Mouse (Mus musculus) layer of hippocampus, adult 2 months (tissue): ENCODE measurements at regions not wholly inside any gene's neighbourhood (a gene's known extent, or its start where the extent isn't known, plus 50 kb on each side); places are given as distances from the start of the nearest gene placed in this dataset.

Experiments
- DNase-seq, 2 experiments: peaks; one replicate each; pipeline ENCODE4 v3.0.0; 2022; ENCODE audit warnings: low spot score in 2 of 2
- H3K27ac ChIP-seq: fragments of 200-600 bp; 2 replicates; pipeline ENCODE4 v1.8.1; 2022
- H3K4me3 ChIP-seq: fragments of 200-600 bp; 2 replicates; pipeline ENCODE4 v1.8.1; 2022; ENCODE audit warnings: mild to moderate bottlenecking
- CTCF ChIP-seq: fragments of 200-600 bp; conservative IDR thresholded peaks from 2 replicates; pipeline ENCODE4 v1.8.1; 2022; ENCODE audit warnings: antibody characterized with exemption, mild to moderate bottlenecking, moderate library complexity

DNA sequence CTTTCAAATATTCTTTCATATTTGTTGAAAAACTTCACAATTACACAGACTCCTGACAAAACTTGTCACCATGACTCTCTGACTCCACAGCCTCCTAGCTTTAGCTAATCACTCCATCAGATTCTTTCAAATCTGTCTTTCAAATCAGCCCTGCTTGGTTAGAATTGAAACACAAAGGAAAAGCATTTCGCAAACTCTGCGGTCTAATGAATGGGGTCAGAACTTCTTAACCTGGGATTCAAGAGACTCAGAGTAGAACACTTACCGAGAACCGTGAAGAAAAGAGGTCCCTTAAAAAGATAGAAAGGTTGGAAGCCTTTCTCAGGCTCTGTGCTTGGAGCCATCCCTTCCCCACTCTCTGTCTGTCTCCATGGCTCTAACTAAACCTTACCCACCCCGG lies 148.9 kb upstream of the Atp1b1 start:
- TF ChIP-seq CTCF: no peak
- Histone ChIP-seq H3K27ac (peak overlapping the region; percentile 90), H3K4me3 (no peak overlapping the region)
- no peak for DNase-seq

- no peak for TF ChIP-seq CTCF
- Histone ChIP-seq H3K27ac (peak overlapping the region; percentile 90), H3K4me3 (no peak overlapping the region)
- no peak for DNase-seq
Measured at GRCm38 (mm10) chr1:164606141-164606754, 148.1 kb upstream of the Atp1b1 start.

DNA sequence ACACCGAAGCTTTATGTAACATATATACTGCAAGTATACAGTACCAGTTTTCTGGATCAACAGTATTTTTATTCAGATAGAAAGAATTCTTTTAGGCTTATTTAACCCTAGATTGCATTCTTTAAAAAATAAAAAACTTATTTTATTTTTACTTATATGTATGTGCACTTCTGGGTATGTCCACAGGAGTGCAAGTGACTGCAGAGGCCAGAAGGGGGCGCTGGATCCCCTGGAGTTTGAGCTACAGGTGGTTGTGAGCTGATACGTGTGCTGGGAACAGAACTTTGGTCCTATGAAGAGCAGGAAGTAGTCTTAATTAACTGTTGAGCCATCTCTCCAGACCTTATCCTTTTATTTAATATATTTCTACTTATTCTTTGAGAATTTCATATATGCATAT lies 145.3 kb upstream of the Atp1b1 start:
- Histone ChIP-seq H3K4me3 (no peak overlapping the region), H3K27ac (no peak overlapping the region)
- DNase-seq: no peak
- TF ChIP-seq CTCF: peak; percentile 56

- Histone ChIP-seq H3K4me3 (no peak overlapping the region), H3K27ac (no peak overlapping the region)
- DNase-seq: no peak
- no peak for TF ChIP-seq CTCF
Measured at GRCm38 (mm10) chr1:164602568-164602967, 144.4 kb upstream of the Atp1b1 start.

- Histone ChIP-seq H3K4me3 (no peak overlapping the region), H3K27ac (peak overlapping the region; percentile 96)
- no peak for TF ChIP-seq CTCF
- peak; percentile 51 to 81 for DNase-seq
Measured at GRCm38 (mm10) chr1:164590205-164590613, 132.1 kb upstream of the Atp1b1 start.

DNA sequence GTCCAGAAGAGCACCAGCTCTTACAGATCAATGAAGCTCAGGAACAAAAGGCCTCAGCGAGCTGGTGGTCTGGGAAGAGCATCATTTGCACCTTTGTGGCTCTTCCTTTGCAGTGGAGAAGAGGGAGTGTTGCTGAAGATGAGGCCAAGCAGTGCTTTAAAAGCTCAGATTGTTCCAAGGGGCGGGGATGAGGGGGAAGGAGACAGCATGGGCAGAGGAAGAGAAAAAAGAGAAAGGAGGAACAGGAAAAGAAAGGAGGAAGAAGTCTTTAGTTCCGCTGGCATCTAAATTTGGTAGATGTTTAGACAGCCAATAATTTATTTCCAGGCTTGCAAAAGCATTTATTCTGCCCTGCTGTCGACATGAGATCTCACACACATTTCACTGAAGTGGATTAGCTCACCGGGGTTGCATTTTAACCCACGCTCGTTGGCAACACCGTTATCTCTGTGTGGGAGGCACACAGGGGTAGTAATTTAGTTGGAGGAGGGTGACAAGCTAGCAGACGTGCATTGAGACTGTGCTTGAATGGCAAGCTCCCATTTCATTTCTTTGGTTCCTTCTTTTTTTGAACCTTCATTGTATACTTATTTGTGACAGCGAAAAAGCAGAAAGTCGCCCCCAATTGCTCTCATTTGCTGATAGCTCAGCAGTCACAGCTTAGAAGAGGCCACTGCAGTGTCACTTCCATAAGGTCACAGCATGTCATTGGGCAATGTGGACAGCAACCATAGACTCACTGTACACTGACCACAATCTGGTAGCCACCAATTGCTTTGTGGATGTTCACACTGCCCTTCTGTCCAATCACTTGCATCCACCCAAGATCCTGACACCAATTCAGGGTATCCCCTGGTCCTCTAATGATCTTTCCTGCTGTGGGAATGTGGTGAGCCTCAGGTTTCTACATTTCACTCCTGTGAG lies 128.2 kb upstream of the Atp1b1 start:
- peak; percentile 68 to 93 for DNase-seq
- H3K4me3 ChIP-seq: no peak overlapping the region
- H3K27ac ChIP-seq: peak overlapping the region; percentile 93
- TF ChIP-seq CTCF: peak; percentile 13; the same call in 1 of the 2 replicates

- peak; percentile 57 to 79 for DNase-seq
- Histone ChIP-seq H3K27ac (peak overlapping the region; percentile 95), H3K4me3 (no peak overlapping the region)
- TF ChIP-seq CTCF: no peak
Measured at GRCm38 (mm10) chr1:164576856-164577489, 118.8 kb upstream of the Atp1b1 start.

DNA sequence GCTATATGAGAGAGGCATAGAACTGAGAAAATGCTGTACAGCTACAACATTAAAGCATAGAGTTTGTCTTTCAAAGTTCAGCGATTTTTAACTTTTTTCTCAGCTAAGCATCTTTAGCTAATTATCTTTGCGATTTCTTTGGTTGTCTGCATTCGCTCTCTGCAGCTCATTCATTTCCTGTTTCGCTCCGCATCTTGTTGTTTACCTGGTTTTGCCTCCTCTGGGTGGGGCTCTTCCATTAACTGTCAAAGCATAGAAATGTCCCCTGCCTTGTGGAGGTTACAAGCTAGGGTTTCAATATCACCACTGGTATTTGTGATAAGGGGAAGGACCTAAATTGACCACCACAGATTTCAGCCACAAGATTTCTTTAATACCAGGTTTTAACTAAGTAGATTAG lies 115.5 kb upstream of the Atp1b1 start:
- H3K4me3 ChIP-seq: no peak overlapping the region
- no peak for DNase-seq
- no peak for TF ChIP-seq CTCF
- H3K27ac ChIP-seq: no peak overlapping the region

GRCm38 (mm10) chr1:164572183-164572582 lies 114.0 kb upstream of the Atp1b1 start:
- Histone ChIP-seq H3K4me3 (no peak overlapping the region), H3K27ac (no peak overlapping the region)
- DNase-seq: no peak
- no peak for TF ChIP-seq CTCF

DNA sequence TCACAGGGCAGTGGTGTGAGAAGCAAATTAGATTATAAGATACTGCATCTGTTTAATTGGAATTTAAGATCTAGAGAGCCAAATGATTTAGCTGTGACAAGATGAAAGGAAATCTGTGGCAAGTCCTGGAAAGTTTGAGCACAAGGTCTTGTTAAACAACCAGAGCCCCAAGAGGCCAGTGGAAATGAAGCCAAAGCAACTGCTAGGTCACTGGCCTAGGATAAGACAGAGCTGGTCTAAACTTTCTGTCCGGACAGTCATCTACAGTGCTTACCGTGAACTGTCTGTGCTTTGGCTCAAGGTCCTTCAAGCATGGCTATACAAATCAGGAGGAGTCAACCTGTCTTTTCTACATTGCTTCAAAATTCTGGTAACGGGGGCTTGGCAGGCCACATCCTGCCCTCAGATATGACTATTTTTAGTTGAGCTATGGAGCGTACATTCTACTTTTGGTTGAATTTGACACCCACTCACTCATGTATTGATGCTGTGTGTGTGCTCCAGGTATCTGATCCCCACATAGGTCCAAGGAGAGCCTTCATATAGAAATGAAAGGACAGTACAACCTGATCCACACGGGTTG lies 113.4 kb upstream of the Atp1b1 start:
- DNase-seq: no peak
- Histone ChIP-seq H3K27ac (no peak overlapping the region), H3K4me3 (no peak overlapping the region)
- TF ChIP-seq CTCF: no peak

DNA sequence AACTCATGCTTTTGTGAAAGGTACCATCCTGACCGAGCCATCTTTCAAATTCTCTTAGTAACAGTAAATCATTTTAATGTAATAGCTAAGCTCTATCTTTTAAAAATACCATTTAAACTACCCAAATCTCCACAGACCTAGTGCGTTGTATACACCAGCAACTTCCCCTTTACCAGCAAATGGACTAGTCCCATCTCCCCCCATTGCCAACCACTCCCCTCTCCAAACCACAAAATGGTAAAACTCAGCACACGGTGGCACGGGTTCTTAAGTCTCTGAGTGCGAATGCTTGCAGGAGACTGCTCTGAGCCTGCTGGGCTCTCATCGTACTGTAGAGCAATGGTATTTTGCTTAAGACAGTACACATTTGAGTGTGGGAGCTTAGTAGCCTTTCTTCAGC lies 106.7 kb upstream of the Atp1b1 start:
- Histone ChIP-seq H3K27ac (no peak overlapping the region), H3K4me3 (no peak overlapping the region)
- DNase-seq: no peak
- no peak for TF ChIP-seq CTCF

DNA sequence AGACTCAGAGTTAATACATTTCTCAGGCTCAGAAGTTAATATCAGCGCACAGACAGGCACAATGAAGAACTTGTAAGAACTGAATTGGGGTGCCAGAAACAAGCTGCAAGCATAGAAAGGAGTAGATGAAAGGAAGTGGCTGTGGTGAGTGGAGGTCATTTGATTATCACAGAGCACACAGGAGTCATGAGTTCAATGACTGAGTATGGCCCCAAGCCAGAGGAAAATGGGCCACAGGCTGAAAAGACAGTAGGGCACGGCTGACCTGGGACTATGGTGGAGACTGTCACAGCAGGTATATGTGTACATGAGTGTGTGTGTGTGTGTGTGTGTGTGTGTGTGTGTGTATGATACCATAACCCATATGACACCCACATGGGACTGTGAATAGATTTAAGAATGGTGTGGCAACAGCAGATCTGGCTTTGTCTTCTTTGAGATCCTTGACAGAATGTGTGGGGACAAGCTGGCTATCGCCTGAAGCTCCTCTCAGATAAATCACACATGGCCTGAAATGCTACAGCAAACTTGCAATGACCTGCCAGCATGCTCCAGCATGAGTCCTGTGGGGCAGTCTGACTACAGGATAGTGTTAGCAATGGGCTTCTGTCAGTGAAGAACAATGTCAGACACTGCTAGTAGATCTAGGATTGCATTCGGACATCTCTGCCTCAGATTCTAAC lies 101.5 kb upstream of the Atp1b1 start:
- DNase-seq: no peak
- no peak overlapping the region for H3K4me3 ChIP-seq
- no peak overlapping the region for H3K27ac ChIP-seq
- TF ChIP-seq CTCF: no peak
